In genomic region chr5:15509911-15510310, GRCm38 (mm10) we compare ENCODE assay signal across 22 mouse cellular contexts. TPM values are rescaled to one million over a fixed set of nuclear protein-coding genes. Genes with fewer than 3 reads are reported as not detected.
DNase-seq lines count a peak whose midpoint lies in the region; ATAC-seq and TF ChIP-seq lines count a peak whose summit lies in the region.
"Not testable (repeated sequence)": the region's sequence is repeated elsewhere in the genome, so short reads cannot be mapped to it uniquely, and the experiment has no call there.
"Had no signal": no experiment of that assay in that cellular context is flagged by ENCODE, and none has a peak within 500 bp of the region (broad histone marks: within the 10 kb centered on the region; RNA-seq: fewer than 3 reads in every experiment).

No protein-coding gene starts in this region.

- H3K4me1 ChIP-seq in embryonic facial prominence, embryonic 15.5 days; heart, embryonic 13.5 days; heart, postnatal 0 days (ENCODE audit: control insufficient read depth, insufficient read depth); limb, embryonic 11.5 days (ENCODE audit: control insufficient read depth, insufficient read depth, low read length); liver, embryonic 12.5 days; midbrain, embryonic 11.5 days (ENCODE audit: control insufficient read depth, insufficient read depth, low read length): not testable (repeated sequence)

- not testable (repeated sequence) for H3K9ac ChIP-seq in embryonic facial prominence, embryonic 15.5 days; heart, embryonic 13.5 days; heart, postnatal 0 days (replicated peaks; ENCODE audit: low read depth, low read length); limb, embryonic 11.5 days (ENCODE audit: low read length); liver, embryonic 12.5 days; midbrain, embryonic 11.5 days (ENCODE audit: low read length)

- TF ChIP-seq CTCF in heart, postnatal 0 days (IDR thresholded peaks at IDR 0.05; ENCODE audit: low read depth) = not testable (repeated sequence)

- H3K36me3 ChIP-seq in embryonic facial prominence, embryonic 15.5 days; heart, embryonic 13.5 days; heart, postnatal 0 days (replicated peaks; ENCODE audit: control insufficient read depth, insufficient read depth, low read length); limb, embryonic 11.5 days (ENCODE audit: control insufficient read depth, insufficient read depth, low read length); liver, embryonic 12.5 days; midbrain, embryonic 11.5 days (ENCODE audit: control insufficient read depth, insufficient read depth, low read length): not testable (repeated sequence)

- not testable (repeated sequence) for TF ChIP-seq EP300 in heart, postnatal 0 days (IDR thresholded peaks at IDR 0.05; ENCODE audit: low read depth)

- not testable (repeated sequence) for H3K4me3 ChIP-seq in embryonic facial prominence, embryonic 15.5 days (replicated peaks); heart, embryonic 13.5 days; heart, postnatal 0 days (ENCODE audit: low read depth, low read length); limb, embryonic 11.5 days (ENCODE audit: low read depth, low read length); liver, embryonic 12.5 days; midbrain, embryonic 11.5 days (ENCODE audit: low read depth, low read length)

- H3K27ac ChIP-seq in embryonic facial prominence, embryonic 15.5 days (replicated peaks); heart, embryonic 13.5 days (replicated peaks); heart, postnatal 0 days (ENCODE audit: low read depth); limb, embryonic 11.5 days (replicated peaks; ENCODE audit: low read depth, low read length); liver, embryonic 12.5 days; midbrain, embryonic 11.5 days (ENCODE audit: low read depth, low read length): not testable (repeated sequence)

- H3K9me3 ChIP-seq in embryonic facial prominence, embryonic 15.5 days (replicated peaks) = peaks cover 26% of the 10 kb centered on the region
- H3K9me3 ChIP-seq in heart, embryonic 13.5 days = peaks cover 32% of the 10 kb centered on the region
- H3K9me3 ChIP-seq in heart, postnatal 0 days (replicated peaks; ENCODE audit: control insufficient read depth, low read length); limb, embryonic 11.5 days (ENCODE audit: control insufficient read depth, low read length): not testable (repeated sequence)
- H3K9me3 ChIP-seq in liver, embryonic 12.5 days (replicated peaks) = peaks cover 14% of the 10 kb centered on the region
- H3K9me3 ChIP-seq in midbrain, embryonic 11.5 days (ENCODE audit: control insufficient read depth, low read length) = peaks cover 16% of the 10 kb centered on the region

- not testable (repeated sequence) for DNase-seq in heart, postnatal 0 days (ENCODE audit: low spot score); limb, embryonic 11.5 days (ENCODE audit: low spot score); midbrain, embryonic 11.5 days (ENCODE audit: low spot score, missing footprints)

- ATAC-seq in embryonic facial prominence, embryonic 15.5 days (ENCODE audit: insufficient number of reproducible peaks, low FRiP score, low TSS enrichment, low read depth) = peak; percentile 78; the same call in 1 of the 2 replicates
- peak; percentile 48; the same call in 1 of the 2 replicates for ATAC-seq in heart, embryonic 13.5 days (ENCODE audit: extremely low read depth, insufficient number of reproducible peaks, low FRiP score, low TSS enrichment)
- 0 out of 2 replicates have a peak, but pooled peaks have one; percentile 33 for ATAC-seq in heart, postnatal 0 days (ENCODE audit: insufficient read depth, low read depth)
- ATAC-seq in limb, embryonic 11.5 days (ENCODE audit: insufficient number of reproducible peaks, low FRiP score, low TSS enrichment, low read depth) = peak; percentile 76; the same call in 1 of the 2 replicates
- peak; percentile 58; the same call in 1 of the 2 replicates for ATAC-seq in liver, embryonic 12.5 days
- ATAC-seq in midbrain, embryonic 11.5 days (ENCODE audit: low FRiP score) = 0 out of 2 replicates have a peak, but pooled peaks have one; percentile 45

- H3K27me3 ChIP-seq in embryonic facial prominence, embryonic 15.5 days; heart, embryonic 13.5 days (replicated peaks); heart, postnatal 0 days (ENCODE audit: control insufficient read depth, insufficient read depth, low read length); limb, embryonic 11.5 days (ENCODE audit: control insufficient read depth, insufficient read depth, low read length); liver, embryonic 12.5 days (replicated peaks); midbrain, embryonic 11.5 days (ENCODE audit: control insufficient read depth, insufficient read depth, low read length): not testable (repeated sequence)

- 78% methylated on average over 1 of the region's 1 CpGs for WGBS in embryonic facial prominence, embryonic 15.5 days
- WGBS in heart, embryonic 13.5 days = 68% methylated on average over 1 of the region's 1 CpGs
- WGBS in heart, postnatal 0 days = 73% methylated on average over 1 of the region's 1 CpGs
- 75% methylated on average over 1 of the region's 1 CpGs for WGBS in limb, embryonic 11.5 days
- WGBS in liver, embryonic 12.5 days (ENCODE audit: insufficient replicate concordance) = 56% methylated on average over 1 of the region's 1 CpGs
- WGBS in midbrain, embryonic 11.5 days = 81% methylated on average over 1 of the region's 1 CpGs

- H3K4me2 ChIP-seq in embryonic facial prominence, embryonic 15.5 days (replicated peaks); heart, embryonic 13.5 days; heart, postnatal 0 days (ENCODE audit: low read depth, low read length); limb, embryonic 11.5 days (ENCODE audit: low read depth, severe bottlenecking); liver, embryonic 12.5 days; midbrain, embryonic 11.5 days: not testable (repeated sequence)

RNA-seq across cellular contexts. Expression of gene Gm21190, which starts 19.1 kb away (rescaled TPM):
- polyA plus RNA-seq in embryonic facial prominence, embryonic 15.5 days (2015; fragmentation: Nextera tagmentation; extraction: Ambion mirVana) = 0.23 TPM in 1 of 2 replicates, not detected in the other
- polyA plus RNA-seq in heart, embryonic 13.5 days (2015; fragmentation: Nextera tagmentation; extraction: Ambion mirVana) = 0.20 TPM in 1 of 2 replicates, not detected in the other
- not detected in 2 replicates for total RNA-seq in heart, postnatal 0 days (2014; rRNA removed; ENCODE audit: low replicate concordance)
- 0.10 TPM in 1 of 2 replicates, not detected in the other for polyA plus RNA-seq in heart, postnatal 0 days (2015; fragmentation: Nextera tagmentation; extraction: Ambion mirVana)
- polyA plus RNA-seq in limb, embryonic 11.5 days (2014; fragmentation: Nextera tagmentation; extraction: Ambion mirVana) = not detected in 2 replicates
- polyA plus RNA-seq in liver, embryonic 12.5 days (2016; fragmentation: Nextera tagmentation; extraction: Ambion mirVana) = not detected in 2 replicates
- polyA plus RNA-seq in midbrain, embryonic 11.5 days (2014; fragmentation: Nextera tagmentation; extraction: Ambion mirVana) = not detected in 2 replicates
- total RNA-seq: adrenal gland, adult 2 months; adrenal gland, postnatal 10 days; adrenal gland, postnatal 25 days; adrenal gland, postnatal 4 days; common myeloid progenitor, adult 5-6 weeks; ES-E14; MEL had no signal
- polyA plus RNA-seq: adrenal gland, adult 2 months; brain, embryonic 14.5 days; C2C12; embryonic facial prominence, embryonic 11.5 days; embryonic facial prominence, embryonic 14.5 days; erythroblast, embryonic 14.5 days; forebrain, embryonic 10.5 days; forebrain, embryonic 12.5 days; forebrain, embryonic 14.5 days; forebrain, embryonic 16.5 days had no signal

RNA-seq across cellular contexts. Expression of gene Gm21149, which starts 33.6 kb away (rescaled TPM):
- polyA plus RNA-seq in embryonic facial prominence, embryonic 15.5 days (2015; fragmentation: Nextera tagmentation; extraction: Ambion mirVana) = 0.20 and 0.25 TPM in 2 replicates
- 0.17 and 0.36 TPM in 2 replicates for polyA plus RNA-seq in heart, embryonic 13.5 days (2015; fragmentation: Nextera tagmentation; extraction: Ambion mirVana)
- not detected in 2 replicates for total RNA-seq in heart, postnatal 0 days (2014; rRNA removed; ENCODE audit: low replicate concordance)
- not detected in 2 replicates for polyA plus RNA-seq in heart, postnatal 0 days (2015; fragmentation: Nextera tagmentation; extraction: Ambion mirVana)
- polyA plus RNA-seq in limb, embryonic 11.5 days (2014; fragmentation: Nextera tagmentation; extraction: Ambion mirVana) = not detected in 2 replicates
- not detected in 2 replicates for polyA plus RNA-seq in liver, embryonic 12.5 days (2016; fragmentation: Nextera tagmentation; extraction: Ambion mirVana)
- polyA plus RNA-seq in midbrain, embryonic 11.5 days (2014; fragmentation: Nextera tagmentation; extraction: Ambion mirVana) = not detected in 2 replicates
- total RNA-seq: adrenal gland, adult 2 months; adrenal gland, postnatal 10 days; adrenal gland, postnatal 25 days; adrenal gland, postnatal 4 days; common myeloid progenitor, adult 5-6 weeks; ES-E14; MEL had no signal
- polyA plus RNA-seq: adrenal gland, adult 2 months; brain, embryonic 14.5 days; embryonic facial prominence, embryonic 11.5 days; embryonic facial prominence, embryonic 14.5 days; erythroblast, embryonic 14.5 days; forebrain, embryonic 10.5 days; forebrain, embryonic 12.5 days; forebrain, embryonic 14.5 days; forebrain, embryonic 16.5 days had no signal
